Mouse (Mus musculus): ENCODE data around the gene Erfe. TPM values are rescaled to one million over a fixed set of nuclear protein-coding genes. Genes with fewer than 3 reads are reported as not detected.
A peak's percentile ranks its signal among the peaks of the same experiment; 100 is the strongest.

Erfe gene
- polyA plus RNA-seq, 1 experiment from 2014 or later: 1.3 TPM

- peaks cover 31% of the 10 kb centered on the region for H3K4me1 ChIP-seq (ENCODE audit: insufficient read depth)
- peak overlapping the region; percentile 99; the same call in 1 of the 2 replicates for H3K4me2 ChIP-seq (ENCODE audit: low read depth, low read length)
- no peak overlapping the region for H3K9ac ChIP-seq (replicated peaks)
- no peaks in the 10 kb centered on the region for H3K27me3 ChIP-seq (ENCODE audit: insufficient read depth, low read length)
- TF ChIP-seq CTCF (IDR thresholded peaks at IDR 0.05; ENCODE audit: low read depth) (no peak), EP300 (IDR thresholded peaks at IDR 0.05; ENCODE audit: low read depth) (no peak)
- H3K4me3 ChIP-seq (ENCODE audit: low read depth, low read length): no peak overlapping the region
- H3K36me3 ChIP-seq (replicated peaks; ENCODE audit: insufficient read depth, low read length): peaks cover 15% of the 10 kb centered on the region
- ATAC-seq: no peak
- no peaks in the 10 kb centered on the region for H3K9me3 ChIP-seq (ENCODE audit: low read length)
- H3K27ac ChIP-seq (ENCODE audit: low read depth): peak overlapping the region; percentile 93
- WGBS (ENCODE audit: insufficient replicate concordance): 68% methylated on average over 4 of the region's 4 CpGs
- no peak for DNase-seq
Observed at GRCm38 (mm10) chr1:91414903-91415302, 48.7 kb downstream of the Erfe start.

DNA sequence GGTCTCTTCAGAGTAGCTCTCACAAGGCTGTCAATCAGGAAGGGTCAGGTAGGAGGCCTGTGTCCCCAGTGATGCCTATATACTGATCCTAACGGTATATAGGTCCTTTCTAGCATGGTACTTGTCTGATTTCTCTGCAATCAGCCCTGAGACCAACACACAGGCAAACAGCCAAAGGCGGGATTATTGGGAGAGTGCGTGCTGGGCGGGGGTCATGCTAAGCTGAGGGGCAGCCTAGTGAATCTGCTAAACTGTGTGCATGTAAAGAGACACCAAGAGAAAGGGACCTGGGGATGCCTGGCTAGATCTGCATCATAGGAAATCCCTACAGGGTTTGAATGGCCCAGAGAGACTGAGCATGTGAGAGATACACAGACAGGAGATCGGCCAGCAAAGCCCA lies 49.1 kb downstream of the Erfe start:
- no peaks in the 10 kb centered on the region for H3K27me3 ChIP-seq (ENCODE audit: insufficient read depth, low read length)
- peak overlapping the region; percentile 93 for H3K27ac ChIP-seq (ENCODE audit: low read depth)

DNA sequence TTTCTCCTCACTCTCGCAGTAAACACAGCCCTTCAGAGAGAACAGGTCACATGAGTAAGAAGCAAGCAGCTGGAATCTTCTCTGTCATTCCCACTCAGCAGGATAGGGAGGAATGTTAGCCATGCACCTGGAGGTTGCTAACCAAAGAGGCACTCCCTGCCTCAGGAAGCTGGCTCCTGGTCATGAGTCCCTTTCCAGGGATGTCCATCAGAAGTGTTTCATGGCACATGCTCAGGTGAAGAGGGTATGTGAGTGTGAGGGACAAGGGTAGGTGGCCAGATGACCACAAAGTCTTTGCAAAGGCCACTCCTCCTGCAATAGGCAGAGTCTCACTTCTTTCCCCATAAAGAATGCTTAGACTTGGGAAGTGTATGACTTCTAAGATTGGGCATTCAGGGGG lies 51.8 kb downstream of the Erfe start:
- TF ChIP-seq EP300 (IDR thresholded peaks at IDR 0.05; ENCODE audit: low read depth) (no peak), CTCF (IDR thresholded peaks at IDR 0.05; ENCODE audit: low read depth) (no peak)
- WGBS (ENCODE audit: insufficient replicate concordance): 61% methylated on average over 1 of the region's 1 CpGs

More for the DNA sequence above, 49.1 kb downstream of the Erfe start:
- H3K36me3 ChIP-seq (replicated peaks; ENCODE audit: insufficient read depth, low read length): peaks cover 15% of the 10 kb centered on the region
- WGBS (ENCODE audit: insufficient replicate concordance): 80% methylated on average over 5 of the region's 5 CpGs
- TF ChIP-seq CTCF (IDR thresholded peaks at IDR 0.05; ENCODE audit: low read depth): no peak
- no peak for TF ChIP-seq EP300 (IDR thresholded peaks at IDR 0.05; ENCODE audit: low read depth)
- no peak for DNase-seq
- no peak for ATAC-seq
- H3K4me2 ChIP-seq (ENCODE audit: low read depth, low read length): no peak overlapping the region
- no peak overlapping the region for H3K4me3 ChIP-seq (ENCODE audit: low read depth, low read length)
- peaks cover 31% of the 10 kb centered on the region for H3K4me1 ChIP-seq (ENCODE audit: insufficient read depth)
- H3K9me3 ChIP-seq (ENCODE audit: low read length): no peaks in the 10 kb centered on the region
- no peak overlapping the region for H3K9ac ChIP-seq (replicated peaks)

DNA sequence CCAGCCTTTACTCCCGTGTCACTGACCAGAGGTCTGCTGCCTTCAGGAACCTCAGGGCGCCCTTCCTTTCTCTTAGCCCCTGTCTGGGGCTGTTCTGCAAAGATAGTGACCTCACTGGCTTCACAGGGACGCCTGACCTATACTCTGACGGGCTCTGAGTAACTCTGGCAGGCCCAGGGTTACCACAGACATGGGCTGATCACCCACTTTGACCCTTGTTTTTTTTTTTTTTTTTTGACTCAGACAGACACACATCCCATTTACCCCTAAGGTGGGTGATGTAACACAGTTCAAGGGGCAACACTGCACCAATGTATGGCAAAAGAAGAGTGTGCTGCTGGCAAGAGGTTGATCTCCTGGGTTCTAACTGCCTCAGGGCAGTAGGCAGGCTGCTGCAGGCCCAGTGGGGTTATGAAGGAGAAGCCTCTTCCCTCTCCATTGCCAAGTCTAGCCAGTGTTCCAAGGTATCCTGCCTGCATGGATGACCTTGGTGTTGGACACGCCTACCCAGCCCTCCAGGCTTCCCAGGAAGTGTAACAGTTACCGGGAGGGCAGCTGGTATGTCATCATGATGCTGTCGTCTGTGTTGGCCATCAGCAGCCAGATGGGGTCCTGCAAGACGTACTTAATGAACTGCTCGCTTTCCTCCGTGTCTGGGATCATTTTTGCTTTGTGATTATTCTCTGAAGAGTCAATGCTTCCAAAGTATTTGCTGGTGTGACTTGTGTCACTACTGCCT lies 53.8 kb downstream of the Erfe start:
- H3K4me2 ChIP-seq (ENCODE audit: low read depth, low read length): no peak overlapping the region
- peaks cover 34% of the 10 kb centered on the region for H3K36me3 ChIP-seq (replicated peaks; ENCODE audit: insufficient read depth, low read length)
- peaks cover 6% of the 10 kb centered on the region; the same call in 1 of the 2 replicates for H3K4me1 ChIP-seq (ENCODE audit: insufficient read depth)
- H3K9me3 ChIP-seq (ENCODE audit: low read length): no peaks in the 10 kb centered on the region
- peak; percentile 64 for ATAC-seq
- 55% methylated on average over 10 of the region's 10 CpGs for WGBS (ENCODE audit: insufficient replicate concordance)
- H3K27me3 ChIP-seq (ENCODE audit: insufficient read depth, low read length): no peaks in the 10 kb centered on the region
- TF ChIP-seq CTCF (IDR thresholded peaks at IDR 0.05; ENCODE audit: low read depth) (no peak), EP300 (IDR thresholded peaks at IDR 0.05; ENCODE audit: low read depth) (0 out of 2 replicates have a peak, but pooled peaks have one; percentile 31)
- H3K4me3 ChIP-seq (ENCODE audit: low read depth, low read length): no peak overlapping the region
- no peak overlapping the region for H3K9ac ChIP-seq (replicated peaks)
- peak overlapping the region; percentile 76 for H3K27ac ChIP-seq (ENCODE audit: low read depth)
- no peak for DNase-seq

More for the DNA sequence above, 51.8 kb downstream of the Erfe start:
- H3K4me1 ChIP-seq (ENCODE audit: insufficient read depth): peaks cover 23% of the 10 kb centered on the region
- H3K27me3 ChIP-seq (ENCODE audit: insufficient read depth, low read length): no peaks in the 10 kb centered on the region
- peaks cover 22% of the 10 kb centered on the region for H3K36me3 ChIP-seq (replicated peaks; ENCODE audit: insufficient read depth, low read length)
- ATAC-seq (no peak), DNase-seq (no peak)
- no peak overlapping the region for H3K9ac ChIP-seq (replicated peaks)
- no peaks in the 10 kb centered on the region for H3K9me3 ChIP-seq (ENCODE audit: low read length)
- no peak overlapping the region for H3K4me2 ChIP-seq (ENCODE audit: low read depth, low read length)
- H3K27ac ChIP-seq (ENCODE audit: low read depth): no peak overlapping the region
- H3K4me3 ChIP-seq (ENCODE audit: low read depth, low read length): no peak overlapping the region

DNA sequence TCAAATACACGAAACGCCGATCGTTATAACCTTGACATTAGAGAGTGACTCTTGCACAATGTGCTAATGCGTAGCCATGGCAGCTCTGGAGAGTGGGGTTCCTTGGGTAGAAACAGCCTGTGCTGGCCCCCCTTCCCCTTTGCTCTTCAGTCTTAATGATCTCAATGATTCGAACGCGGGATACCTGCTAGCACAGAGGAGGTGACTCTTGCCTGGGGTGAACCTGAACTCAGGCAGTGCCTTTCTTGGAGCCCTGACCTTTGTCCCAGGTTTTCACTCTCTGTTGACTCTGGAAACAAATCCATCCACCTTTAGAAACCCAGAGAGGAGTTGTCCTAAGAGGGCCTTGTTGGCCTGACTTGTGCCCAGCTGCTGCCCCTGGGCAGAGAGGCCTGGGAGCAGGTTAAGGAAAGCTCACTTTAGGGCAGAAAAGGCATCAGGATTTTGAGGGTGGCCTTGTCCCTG lies 54.4 kb downstream of the Erfe start:
- peak overlapping the region; percentile 76 for H3K27ac ChIP-seq (ENCODE audit: low read depth)
- no peak overlapping the region for H3K9ac ChIP-seq (replicated peaks)
- H3K27me3 ChIP-seq (ENCODE audit: insufficient read depth, low read length): no peaks in the 10 kb centered on the region
- H3K9me3 ChIP-seq (ENCODE audit: low read length): no peaks in the 10 kb centered on the region
- 70% methylated on average over 8 of the region's 8 CpGs for WGBS (ENCODE audit: insufficient replicate concordance)
- H3K36me3 ChIP-seq (replicated peaks; ENCODE audit: insufficient read depth, low read length): peaks cover 34% of the 10 kb centered on the region
- DNase-seq: peak; percentile 29
- peaks cover 6% of the 10 kb centered on the region; the same call in 1 of the 2 replicates for H3K4me1 ChIP-seq (ENCODE audit: insufficient read depth)
- no peak overlapping the region for H3K4me2 ChIP-seq (ENCODE audit: low read depth, low read length)
- ATAC-seq: peak; percentile 81
- TF ChIP-seq CTCF (IDR thresholded peaks at IDR 0.05; ENCODE audit: low read depth) (no peak), EP300 (IDR thresholded peaks at IDR 0.05; ENCODE audit: low read depth) (no peak; the same call in 1 of the 2 replicates)
- no peak overlapping the region for H3K4me3 ChIP-seq (ENCODE audit: low read depth, low read length)

Other genes starting within 250 kb of the Erfe start
- gene Rbm44, start 221.3 kb upstream of the Erfe start, polyA plus RNA-seq (2015; fragmentation: Nextera tagmentation; extraction: Ambion mirVana): 0.32 and 0.87 TPM in 2 replicates
- 9.6 and 10.6 TPM in 2 replicates for gene Ramp1, start 186.6 kb upstream of the Erfe start, polyA plus RNA-seq (2015; fragmentation: Nextera tagmentation; extraction: Ambion mirVana)
- 49.1 and 53.0 TPM in 2 replicates for gene Ube2f, start 116.1 kb upstream of the Erfe start, polyA plus RNA-seq (2015; fragmentation: Nextera tagmentation; extraction: Ambion mirVana)
- gene Scly, start 68.1 kb upstream of the Erfe start, polyA plus RNA-seq (2015; fragmentation: Nextera tagmentation; extraction: Ambion mirVana): 26.3 and 26.5 TPM in 2 replicates
- 0.04 TPM in 1 of 2 replicates, not detected in the other for gene Espnl, start 44.4 kb upstream of the Erfe start, polyA plus RNA-seq (2015; fragmentation: Nextera tagmentation; extraction: Ambion mirVana)
- gene Klhl30, start 15.4 kb upstream of the Erfe start, polyA plus RNA-seq (2015; fragmentation: Nextera tagmentation; extraction: Ambion mirVana): 0.06 and 0.12 TPM in 2 replicates
- gene Ilkap, start 32.4 kb downstream of the Erfe start, polyA plus RNA-seq (2015; fragmentation: Nextera tagmentation; extraction: Ambion mirVana): 40.3 and 42.8 TPM in 2 replicates
- gene Hes6, start 47.6 kb downstream of the Erfe start, polyA plus RNA-seq (2015; fragmentation: Nextera tagmentation; extraction: Ambion mirVana): 33.1 and 35.0 TPM in 2 replicates
- gene Per2, start 92.9 kb downstream of the Erfe start, polyA plus RNA-seq (2015; fragmentation: Nextera tagmentation; extraction: Ambion mirVana): 2.4 and 2.5 TPM in 2 replicates
- 2.2 and 2.5 TPM in 2 replicates for gene Traf3ip1, start 128.2 kb downstream of the Erfe start, polyA plus RNA-seq (2015; fragmentation: Nextera tagmentation; extraction: Ambion mirVana)
- gene Asb1, start 174.1 kb downstream of the Erfe start, polyA plus RNA-seq (2015; fragmentation: Nextera tagmentation; extraction: Ambion mirVana): 4.6 and 4.8 TPM in 2 replicates

Measured in liver, postnatal 0 days (tissue).